In genomic region chr9:90833743-90834539, GRCm38 (mm10) we compare ENCODE assay signal across 24 mouse cellular contexts.
DNase-seq lines count a peak whose midpoint lies in the region; ATAC-seq and TF ChIP-seq lines count a peak whose summit lies in the region.
"Had no signal": no experiment of that assay in that cellular context is flagged by ENCODE, and none has a peak within 500 bp of the region (broad histone marks: within the 10 kb centered on the region; RNA-seq: fewer than 3 reads in every experiment).

No protein-coding gene starts in this region.

- H3K4me3 ChIP-seq in midbrain, embryonic 11.5 days (ENCODE audit: low read depth, low read length), result no peak overlapping the region
- no peak overlapping the region for H3K4me3 ChIP-seq in midbrain, postnatal 0 days (ENCODE audit: low read depth, low read length)
- no peak overlapping the region for H3K4me3 ChIP-seq in ES-Bruce4 (ENCODE audit: low read depth, low read length)
- H3K4me3 ChIP-seq in forebrain, embryonic 14.5 days (ENCODE audit: low read depth, low read length), result no peak overlapping the region
- H3K4me3 ChIP-seq in intestine, embryonic 16.5 days (ENCODE audit: low read length), result no peak overlapping the region
- H3K4me3 ChIP-seq: heart, embryonic 15.5 days; limb, embryonic 13.5 days; liver, embryonic 12.5 days had no signal

- no peaks in the 10 kb centered on the region for H3K36me3 ChIP-seq in midbrain, embryonic 11.5 days (ENCODE audit: control insufficient read depth, insufficient read depth, low read length)
- no peaks in the 10 kb centered on the region for H3K36me3 ChIP-seq in midbrain, postnatal 0 days (ENCODE audit: insufficient read depth, low read length)
- H3K36me3 ChIP-seq in ES-Bruce4 (ENCODE audit: control insufficient read depth, insufficient read depth, low read length, poor library complexity, severe bottlenecking), result no peaks in the 10 kb centered on the region
- no peaks in the 10 kb centered on the region for H3K36me3 ChIP-seq in forebrain, embryonic 14.5 days (ENCODE audit: control insufficient read depth, insufficient read depth, low read length)
- no peaks in the 10 kb centered on the region for H3K36me3 ChIP-seq in intestine, embryonic 16.5 days (ENCODE audit: control insufficient read depth, insufficient read depth, low read length)
- H3K36me3 ChIP-seq: heart, embryonic 15.5 days; limb, embryonic 13.5 days; liver, embryonic 12.5 days had no signal

- peak; percentile 48; the same call in 1 of the 2 replicates for ATAC-seq in midbrain, embryonic 11.5 days (ENCODE audit: low FRiP score)
- ATAC-seq in midbrain, postnatal 0 days (ENCODE audit: low FRiP score), result no peak
- ATAC-seq in forebrain, embryonic 14.5 days, result peak; percentile 30; the same call in 1 of the 2 replicates
- no peak for ATAC-seq in intestine, embryonic 16.5 days
- ATAC-seq: inflammation-experienced regulatory T-cells, adult 6 months; liver, embryonic 12.5 days had no signal

- TF ChIP-seq CTCF in midbrain, postnatal 0 days (IDR thresholded peaks at IDR 0.05), result no peak
- no peak for TF ChIP-seq CTCF in ES-Bruce4 (IDR thresholded peaks at IDR 0.05; ENCODE audit: low read depth, low read length)

- 0 out of 2 replicates have a peak, but pooled peaks have one; percentile 24 for TF ChIP-seq EP300 in ES-Bruce4 (IDR thresholded peaks at IDR 0.05; ENCODE audit: insufficient read depth, low read depth, low read length)

- no peak for TF ChIP-seq POLR2A in ES-Bruce4 (IDR thresholded peaks at IDR 0.05; ENCODE audit: insufficient read depth, low read length)

- peaks cover 9% of the 10 kb centered on the region; the same call in 1 of the 2 replicates for H3K4me1 ChIP-seq in midbrain, embryonic 11.5 days (ENCODE audit: control insufficient read depth, insufficient read depth, low read length)
- H3K4me1 ChIP-seq in midbrain, postnatal 0 days (ENCODE audit: insufficient read depth, low read length), result no peaks in the 10 kb centered on the region
- no peaks in the 10 kb centered on the region for H3K4me1 ChIP-seq in ES-Bruce4 (ENCODE audit: control insufficient read depth, insufficient read depth, low read length)
- no peaks in the 10 kb centered on the region for H3K4me1 ChIP-seq in forebrain, embryonic 14.5 days (ENCODE audit: control insufficient read depth, insufficient read depth, low read length)
- H3K4me1 ChIP-seq in intestine, embryonic 16.5 days (ENCODE audit: control insufficient read depth, insufficient read depth, low read length), result no peaks in the 10 kb centered on the region
- H3K4me1 ChIP-seq: heart, embryonic 15.5 days; limb, embryonic 13.5 days; liver, embryonic 12.5 days had no signal

- peak; percentile 80 for DNase-seq in midbrain, embryonic 11.5 days (ENCODE audit: low spot score, missing footprints)
- no peak for DNase-seq in midbrain, postnatal 0 days (ENCODE audit: low spot score)
- DNase-seq in R1 (ENCODE audit: low read depth, low spot score), result peak; percentile 69
- peak; percentile 52 for DNase-seq in forebrain, embryonic 14.5 days (ENCODE audit: low spot score)
- no peak for DNase-seq in thymus, postnatal 25 days
- DNase-seq: adrenal gland, postnatal 14 days; cerebellum, adult 8-10 months; cerebellum, postnatal 36 days; heart, postnatal 36 days; kidney, adult 2 months; layer of hippocampus, adult 9-11 months; lung, adult 18-20 months; lung, postnatal 10 days; right cerebral cortex, postnatal 25 days; spleen, adult 18-20 months; thymus, postnatal 14 days had no signal

- H3K9me3 ChIP-seq in midbrain, embryonic 11.5 days (ENCODE audit: control insufficient read depth, low read length), result no peaks in the 10 kb centered on the region
- H3K9me3 ChIP-seq in midbrain, postnatal 0 days (ENCODE audit: low read length), result no peaks in the 10 kb centered on the region
- no peaks in the 10 kb centered on the region for H3K9me3 ChIP-seq in ES-Bruce4 (replicated peaks; ENCODE audit: control insufficient read depth, insufficient read depth, low read length, poor library complexity, severe bottlenecking)
- H3K9me3 ChIP-seq in forebrain, embryonic 14.5 days (replicated peaks; ENCODE audit: control insufficient read depth, low read length), result no peaks in the 10 kb centered on the region
- H3K9me3 ChIP-seq in intestine, embryonic 16.5 days (ENCODE audit: control insufficient read depth, low read length), result no peaks in the 10 kb centered on the region
- H3K9me3 ChIP-seq: heart, embryonic 15.5 days; limb, embryonic 13.5 days; liver, embryonic 12.5 days had no signal

- H3K4me2 ChIP-seq in midbrain, embryonic 11.5 days, result no peak overlapping the region
- no peak overlapping the region for H3K4me2 ChIP-seq in midbrain, postnatal 0 days (ENCODE audit: low read depth, low read length, poor library complexity, severe bottlenecking)
- H3K4me2 ChIP-seq in forebrain, embryonic 14.5 days (ENCODE audit: low read length), result no peak overlapping the region
- H3K4me2 ChIP-seq in intestine, embryonic 16.5 days (ENCODE audit: low read depth, low read length), result no peak overlapping the region
- H3K4me2 ChIP-seq: heart, embryonic 15.5 days; hindbrain, embryonic 14.5 days; limb, embryonic 13.5 days; liver, embryonic 12.5 days had no signal

- H3K27me3 ChIP-seq in midbrain, embryonic 11.5 days (ENCODE audit: control insufficient read depth, insufficient read depth, low read length), result no peaks in the 10 kb centered on the region
- H3K27me3 ChIP-seq in midbrain, postnatal 0 days (ENCODE audit: insufficient read depth, low read length), result 0 out of 2 replicates have a peak, but pooled peaks cover 3% of the 10 kb centered on the region
- H3K27me3 ChIP-seq in ES-Bruce4 (ENCODE audit: control insufficient read depth, insufficient read depth, low read length, poor library complexity, severe bottlenecking), result no peaks in the 10 kb centered on the region
- H3K27me3 ChIP-seq in forebrain, embryonic 14.5 days (replicated peaks; ENCODE audit: control insufficient read depth, insufficient read depth, low read length), result no peaks in the 10 kb centered on the region
- no peaks in the 10 kb centered on the region for H3K27me3 ChIP-seq in intestine, embryonic 16.5 days (replicated peaks; ENCODE audit: control insufficient read depth, insufficient read depth, low read length)
- H3K27me3 ChIP-seq: heart, embryonic 15.5 days; limb, embryonic 13.5 days; liver, embryonic 12.5 days had no signal

- H3K27ac ChIP-seq in midbrain, embryonic 11.5 days (ENCODE audit: low read depth, low read length), result no peak overlapping the region
- no peak overlapping the region for H3K27ac ChIP-seq in midbrain, postnatal 0 days (ENCODE audit: low read depth, low read length)
- H3K27ac ChIP-seq in ES-Bruce4 (ENCODE audit: insufficient read depth, low read length), result peak overlapping the region; percentile 36; the same call in 1 of the 2 replicates
- H3K27ac ChIP-seq in forebrain, embryonic 14.5 days (ENCODE audit: low read depth, low read length), result no peak overlapping the region
- H3K27ac ChIP-seq in intestine, embryonic 16.5 days (ENCODE audit: low read length), result no peak overlapping the region
- H3K27ac ChIP-seq: heart, embryonic 15.5 days; hindbrain, embryonic 14.5 days; kidney, postnatal 0 days; limb, embryonic 13.5 days; liver, embryonic 12.5 days had no signal

- WGBS in midbrain, embryonic 11.5 days, result 10% methylated on average over 3 of the region's 3 CpGs
- WGBS in midbrain, postnatal 0 days, result 13% methylated on average over 3 of the region's 3 CpGs
- WGBS in forebrain, embryonic 14.5 days, result 2% methylated on average over 3 of the region's 3 CpGs
- 21% methylated on average over 3 of the region's 3 CpGs for WGBS in intestine, embryonic 16.5 days

- no peak overlapping the region for H3K9ac ChIP-seq in midbrain, embryonic 11.5 days (ENCODE audit: low read length)
- no peak overlapping the region for H3K9ac ChIP-seq in midbrain, postnatal 0 days (replicated peaks; ENCODE audit: low read length, poor library complexity, severe bottlenecking)
- no peak overlapping the region for H3K9ac ChIP-seq in ES-Bruce4 (ENCODE audit: low read depth, poor library complexity, severe bottlenecking)
- no peak overlapping the region for H3K9ac ChIP-seq in forebrain, embryonic 14.5 days (ENCODE audit: low read length)
- no peak overlapping the region for H3K9ac ChIP-seq in intestine, embryonic 16.5 days (ENCODE audit: low read depth, low read length)
- H3K9ac ChIP-seq: heart, embryonic 15.5 days; hindbrain, embryonic 14.5 days; limb, embryonic 13.5 days; liver, embryonic 12.5 days had no signal

Comparison
In these comparisons a context has a peak if more than half of its experiments do, and no peak if none do; other contexts are left out.
1. ATAC-seq: peak in midbrain, embryonic 11.5 days (single experiment) and forebrain, embryonic 14.5 days (single experiment); none in midbrain, postnatal 0 days (single experiment) and intestine, embryonic 16.5 days (single experiment).
2. DNase-seq: peak in midbrain, embryonic 11.5 days (single experiment), R1 (single experiment) and forebrain, embryonic 14.5 days (single experiment); none in midbrain, postnatal 0 days (single experiment) and thymus, postnatal 25 days (single experiment).